Mouse (Mus musculus) cortical plate, adult 2 months (tissue): ENCODE measurements around the gene Kpna7.
"Not testable (repeated sequence)": the region's sequence is repeated elsewhere in the genome, so short reads cannot be mapped to it uniquely, and the experiment has no call there.

Experiments
- CTCF ChIP-seq: fragments of 200-500 bp; IDR thresholded peaks from 2 replicates; pipeline ENCODE4 v1.5.1; 2011; ENCODE audit warnings: mild to moderate bottlenecking, control low read depth, low read length; ENCODE audit not compliant: insufficient read depth; ENCODE audit errors: extremely low read depth
- POLR2A ChIP-seq: fragments of 200-500 bp; IDR thresholded peaks from 2 replicates; pipeline ENCODE4 v1.6.1; 2011; ENCODE audit warnings: mild to moderate bottlenecking, low read length, control low read depth; ENCODE audit not compliant: insufficient read depth; ENCODE audit errors: extremely low read depth

GRCm38 (mm10) chr5:145083201-145083600, 629 bp downstream of the Kpna7 start:
- TF ChIP-seq CTCF, POLR2A: not testable (repeated sequence)
